Mouse (Mus musculus) ES-Bruce4 (cell line): ENCODE results near the gene Arhgef19.

Experiments
- CTCF ChIP-seq: IDR thresholded peaks from one replicate; pipeline ENCODE4 v1.8.1; 2011; ENCODE audit warnings: low read depth, low read length
- EP300 ChIP-seq: IDR thresholded peaks from 2 replicates; pipeline ENCODE4 v1.6.1; 2011; ENCODE audit warnings: low read depth, low read length; ENCODE audit not compliant: insufficient read depth

DNA sequence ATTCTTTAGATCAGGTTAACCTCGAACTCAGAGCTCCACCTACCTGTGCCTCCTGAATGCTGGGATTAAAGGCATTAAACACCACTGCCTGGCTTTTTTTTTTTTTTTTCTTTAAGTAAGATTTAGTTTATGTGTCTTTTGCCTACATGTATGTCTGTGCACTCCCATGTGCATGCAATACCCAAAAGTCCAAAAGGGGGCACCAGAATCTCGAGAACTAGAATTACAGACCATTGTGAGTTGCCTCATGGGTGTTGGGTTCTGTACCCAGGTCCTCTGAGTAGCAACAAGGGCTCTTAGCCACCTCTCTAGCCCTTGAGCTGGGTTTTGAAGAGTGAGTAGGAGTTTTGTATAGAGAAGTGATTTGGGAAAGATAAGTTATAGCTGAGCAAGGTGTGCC lies 13.3 kb downstream of the Arhgef19 start:
- TF ChIP-seq EP300 (no peak), CTCF (no peak)
